Comparison of ENCODE assay signal across 15 mouse cellular contexts in the genomic region with DNA sequence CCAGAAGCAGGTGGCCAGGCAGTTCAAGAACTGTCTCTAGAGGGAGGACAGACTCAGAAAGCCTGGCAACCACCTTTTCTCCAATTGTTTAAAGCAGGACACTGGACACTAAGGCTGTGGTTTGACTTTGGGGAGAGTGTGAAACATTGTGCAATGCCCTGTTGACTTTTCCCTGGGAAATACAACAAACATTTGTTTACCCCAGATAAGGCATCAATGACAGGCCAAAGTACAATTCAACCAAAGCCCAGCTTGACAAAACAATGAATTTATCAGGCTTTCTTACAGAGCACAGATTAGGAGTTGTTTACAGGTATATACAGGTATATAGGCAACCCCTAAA.
"Had no signal": no experiment of that assay in that cellular context is flagged by ENCODE, and none has a peak within 500 bp of the region (broad histone marks: within the 10 kb centered on the region; RNA-seq: fewer than 3 reads in every experiment).

No protein-coding gene starts in this region.

- H3K27ac ChIP-seq: intestine, embryonic 15.5 days; macrophage; midbrain, embryonic 12.5 days; midbrain, embryonic 15.5 days; neural tube, embryonic 12.5 days; neural tube, embryonic 15.5 days; stomach, embryonic 15.5 days had no signal

- H3K4me3 ChIP-seq: intestine, embryonic 15.5 days; midbrain, embryonic 12.5 days; midbrain, embryonic 15.5 days; neural tube, embryonic 12.5 days; neural tube, embryonic 15.5 days; stomach, embryonic 15.5 days had no signal

- DNase-seq: kidney, adult 11 months; kidney, adult 8-10 months; layer of hippocampus, adult 9-11 months; lung, adult 2 months; lung, postnatal 14 days; right cerebral cortex, postnatal 25 days; spleen, adult 18-20 months; thymus, postnatal 25 days had no signal

- H3K27me3 ChIP-seq: intestine, embryonic 15.5 days; midbrain, embryonic 12.5 days; midbrain, embryonic 15.5 days; neural tube, embryonic 12.5 days; neural tube, embryonic 15.5 days; stomach, embryonic 15.5 days had no signal

- H3K9ac ChIP-seq: intestine, embryonic 15.5 days; midbrain, embryonic 12.5 days; midbrain, embryonic 15.5 days; neural tube, embryonic 12.5 days; neural tube, embryonic 15.5 days; stomach, embryonic 15.5 days had no signal

- H3K4me2 ChIP-seq: intestine, embryonic 15.5 days; midbrain, embryonic 12.5 days; midbrain, embryonic 15.5 days; neural tube, embryonic 12.5 days; neural tube, embryonic 15.5 days; stomach, embryonic 15.5 days had no signal

- ATAC-seq: intestine, embryonic 15.5 days; midbrain, embryonic 15.5 days had no signal

- H3K36me3 ChIP-seq: intestine, embryonic 15.5 days; midbrain, embryonic 12.5 days; midbrain, embryonic 15.5 days; neural tube, embryonic 12.5 days; neural tube, embryonic 15.5 days; stomach, embryonic 15.5 days had no signal

- H3K9me3 ChIP-seq: intestine, embryonic 15.5 days; midbrain, embryonic 12.5 days; midbrain, embryonic 15.5 days; neural tube, embryonic 12.5 days; neural tube, embryonic 15.5 days; stomach, embryonic 15.5 days had no signal

- H3K4me1 ChIP-seq: intestine, embryonic 15.5 days; midbrain, embryonic 12.5 days; midbrain, embryonic 15.5 days; neural tube, embryonic 12.5 days; neural tube, embryonic 15.5 days; stomach, embryonic 15.5 days had no signal
